Mouse (Mus musculus) activated CD4-positive, CD25-positive, alpha-beta regulatory T cell, adult 4 months (primary cell): ENCODE measurements around the gene Stk11. TPM values are rescaled to one million over a fixed set of nuclear protein-coding genes. Genes with fewer than 3 reads are reported as not detected.

ENCODE experiments used
- ATAC-seq: one replicate; pipeline ENCODE4 v1.8.0; 2017
- polyA plus RNA-seq, 2 experiments: library from polyadenylated mRNA; unstranded; fragments of 100-300 nt; shearing (Covaris generic); gene quantifications; one replicate each; pipeline ENCODE4 v1.2.1; 2017

The Stk11 gene
- polyA plus RNA-seq, 2 experiments from 2014 or later, result 22.1 to 25.4 TPM

GRCm38 (mm10) chr10:80095547-80095946 lies 20.1 kb upstream of the Stk11 start:
- ATAC-seq, result no peak

DNA sequence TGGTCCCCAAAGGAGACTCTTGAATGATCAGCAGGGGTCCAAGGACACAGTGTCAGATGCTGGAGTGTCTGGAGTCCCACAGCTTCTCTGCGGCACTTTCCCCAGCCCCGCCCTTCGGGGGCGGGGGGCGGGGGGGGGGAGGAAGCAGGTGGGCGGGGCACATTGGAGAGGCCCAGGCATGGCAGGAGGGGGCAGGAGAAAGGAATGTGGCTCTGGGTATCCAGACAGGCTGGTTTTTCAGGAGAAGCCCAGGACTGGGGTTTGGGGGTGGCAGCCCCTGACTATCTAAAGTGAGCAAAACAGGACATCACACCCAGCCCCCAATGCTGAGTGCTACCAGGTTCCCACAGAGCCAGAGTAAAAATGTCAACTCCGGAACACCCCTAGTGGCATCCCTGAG lies 18.3 kb upstream of the Stk11 start:
- ATAC-seq, result no peak

DNA sequence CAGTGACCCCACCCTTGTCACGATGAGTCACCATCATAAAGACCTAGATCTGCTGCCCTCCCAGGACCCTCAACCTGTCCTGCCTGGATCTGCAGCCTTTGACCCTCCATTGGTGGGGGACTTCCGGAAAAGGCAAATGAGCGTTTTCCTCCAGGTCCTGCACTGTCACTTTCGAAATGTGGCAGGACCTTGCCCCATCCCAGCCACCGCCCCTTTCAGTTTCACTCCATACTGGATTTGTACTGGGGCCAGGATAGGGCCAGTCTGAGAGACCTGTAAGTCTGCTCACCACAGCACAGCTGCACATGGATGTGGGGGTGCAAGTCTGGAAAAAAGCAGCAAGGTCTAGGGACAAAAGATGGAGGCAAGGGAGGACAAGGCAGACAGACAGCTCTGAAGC lies 17.0 kb upstream of the Stk11 start:
- no peak for ATAC-seq

GRCm38 (mm10) chr10:80100982-80101381 lies 14.6 kb upstream of the Stk11 start:
- no peak for ATAC-seq

DNA sequence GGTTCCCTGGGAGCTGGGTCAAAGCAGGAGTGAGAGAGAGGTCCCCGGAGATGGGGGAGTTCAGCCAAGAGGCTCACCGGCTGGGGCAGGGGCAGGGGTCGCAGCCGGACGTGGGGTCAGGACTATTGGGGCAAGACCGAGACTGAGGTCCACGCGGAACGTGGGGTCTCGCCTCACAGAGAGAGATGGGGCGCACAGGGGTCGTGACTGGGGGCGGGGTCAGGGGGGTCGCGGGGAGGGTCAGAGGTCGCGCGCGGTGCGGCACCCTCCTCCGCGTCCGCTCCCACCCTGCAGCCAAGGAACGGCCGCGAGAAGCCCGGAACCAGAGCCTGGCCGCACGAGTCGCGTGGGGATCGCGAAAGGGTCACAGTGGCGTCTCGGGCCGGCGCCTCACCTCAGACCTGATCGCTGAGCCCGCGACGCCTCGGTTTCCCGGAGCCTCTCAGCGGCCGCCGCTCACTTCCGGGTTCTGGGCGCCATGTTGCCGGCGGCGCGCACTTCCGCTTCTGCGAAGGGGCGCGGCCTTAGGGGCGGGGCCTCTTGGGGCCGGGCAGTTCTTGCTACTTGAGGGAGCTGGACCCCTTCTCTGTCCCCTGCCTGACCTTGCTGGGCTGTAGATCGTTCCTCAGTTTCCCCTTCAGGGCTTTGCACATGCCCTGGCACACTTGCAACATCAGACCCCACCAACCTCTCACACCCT lies 13.2 kb upstream of the Stk11 start:
- ATAC-seq, result peak; percentile 86

GRCm38 (mm10) chr10:80103032-80103431 lies 12.6 kb upstream of the Stk11 start:
- no peak for ATAC-seq

DNA sequence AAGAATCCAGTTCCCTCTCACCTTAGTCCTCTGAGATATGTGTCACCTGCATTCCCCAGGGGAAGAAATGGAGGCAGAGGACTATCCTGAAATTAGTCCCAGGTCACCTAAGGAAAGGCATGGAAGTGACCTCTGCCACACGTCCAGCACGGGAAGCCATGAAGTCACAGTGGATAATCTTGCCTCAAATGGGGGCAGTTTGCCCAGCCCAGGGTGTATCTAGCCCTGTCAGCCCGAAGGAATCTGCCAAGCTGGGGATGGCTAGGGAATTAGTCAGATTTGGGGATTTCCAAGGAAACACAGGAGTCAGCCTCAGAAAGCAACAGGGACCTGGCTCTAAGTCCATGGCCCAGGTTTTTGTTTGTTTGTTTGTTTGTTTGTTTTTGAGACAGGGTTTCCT lies 11.4 kb upstream of the Stk11 start:
- no peak for ATAC-seq

GRCm38 (mm10) chr10:80105460-80105859 lies 10.1 kb upstream of the Stk11 start, which contains the start of gene Sbno2:
Gene Sbno2, minus strand, starts transcription at chr10:80105571.
- no peak for ATAC-seq

DNA sequence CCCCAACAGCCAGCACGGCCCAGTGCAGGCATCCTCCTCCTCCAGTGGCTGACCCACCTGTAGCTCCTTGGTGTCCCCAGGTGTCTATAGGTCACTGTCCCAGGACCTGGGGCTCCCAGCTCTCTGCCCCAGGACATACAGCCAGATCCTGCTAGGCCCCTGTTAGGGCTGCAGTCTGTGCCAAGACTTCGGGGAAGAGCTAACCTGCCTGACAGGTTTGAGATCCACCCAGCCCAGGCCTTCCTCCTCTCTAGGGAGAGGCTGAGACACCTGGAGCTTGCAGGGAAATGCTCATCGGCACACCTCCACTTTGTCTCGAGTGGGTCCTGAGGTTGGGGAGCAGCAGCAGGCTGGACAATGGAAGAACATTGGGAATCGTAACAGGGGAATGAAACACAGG lies 9.7 kb upstream of the Stk11 start:
- ATAC-seq, result no peak

DNA sequence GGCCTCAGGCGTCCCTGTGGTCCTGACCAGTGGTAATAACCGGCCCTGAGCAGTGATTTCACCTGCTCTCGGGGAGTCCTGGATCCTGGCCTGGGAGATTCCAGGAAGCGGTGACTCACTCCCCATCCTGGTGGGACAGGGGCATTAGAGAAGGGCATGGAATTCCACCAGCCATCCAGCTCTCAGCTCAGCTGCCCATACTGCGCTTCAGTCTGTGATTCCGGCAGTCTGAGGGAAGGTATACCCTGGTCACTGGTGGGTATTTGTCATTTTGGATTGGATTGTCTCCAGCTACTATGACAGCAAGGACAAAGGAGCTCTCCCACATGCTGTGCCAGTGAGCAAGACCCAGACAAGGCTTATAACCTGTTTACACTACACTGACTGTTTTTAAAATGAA lies 7.9 kb upstream of the Stk11 start:
- ATAC-seq, result no peak

DNA sequence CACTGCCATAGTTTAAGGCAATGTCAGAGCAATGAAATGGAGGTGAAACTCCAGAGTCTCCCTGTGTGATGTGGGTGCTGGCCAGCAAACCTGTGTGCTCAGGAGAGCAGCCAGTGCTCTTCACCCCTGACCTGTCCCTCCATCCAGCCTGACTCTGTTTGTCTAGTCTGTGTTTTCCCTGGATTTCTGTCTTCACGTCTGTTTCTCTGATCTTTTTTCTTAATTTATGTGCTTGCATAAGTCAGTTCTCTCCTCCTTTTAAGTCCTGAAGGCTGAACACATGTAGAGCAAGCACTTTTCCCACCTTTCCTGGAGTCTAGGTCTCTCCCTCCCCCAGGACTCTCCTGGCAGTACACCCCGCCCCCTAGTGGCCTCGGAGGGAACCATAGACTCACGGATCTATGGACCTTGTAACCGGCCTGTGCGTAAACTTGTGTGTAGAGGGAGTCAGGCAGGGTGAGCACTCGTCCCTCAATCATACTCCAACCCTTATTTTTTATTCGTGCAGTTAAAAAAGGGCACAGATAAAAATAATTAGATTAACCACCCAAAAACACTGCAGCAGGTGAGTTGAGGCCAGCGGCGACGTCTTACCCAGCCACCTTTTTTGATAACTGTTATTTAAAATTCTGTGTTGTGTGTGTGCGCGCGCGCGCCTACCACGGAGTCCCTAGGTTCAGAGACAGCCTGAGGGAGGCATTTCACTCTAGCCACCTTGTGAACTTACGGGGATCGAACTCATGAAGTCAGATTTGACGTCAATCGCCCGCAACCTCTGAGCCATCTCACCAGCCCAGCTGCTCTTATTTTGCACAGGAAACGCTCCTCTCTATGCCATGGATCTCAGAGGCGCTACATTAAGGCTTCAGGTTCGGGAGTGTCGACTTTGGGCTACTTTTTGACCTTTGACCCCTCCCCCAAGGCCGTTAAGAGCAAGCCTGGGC lies 990 bp upstream of the Stk11 start:
- no peak for ATAC-seq

GRCm38 (mm10) chr10:80115944-80116335 lies 337 bp downstream of the Stk11 start:
- ATAC-seq, result no peak

- no peak for ATAC-seq
Observed at GRCm38 (mm10) chr10:80116563-80116926, 942 bp downstream of the Stk11 start.

GRCm38 (mm10) chr10:80116927-80117691 lies 1.5 kb downstream of the Stk11 start:
- ATAC-seq, result no peak

GRCm38 (mm10) chr10:80117736-80118135 lies 2.1 kb downstream of the Stk11 start:
- no peak for ATAC-seq

GRCm38 (mm10) chr10:80118552-80118951 lies 2.9 kb downstream of the Stk11 start:
- no peak for ATAC-seq

GRCm38 (mm10) chr10:80120146-80120545 lies 4.5 kb downstream of the Stk11 start:
- no peak for ATAC-seq

DNA sequence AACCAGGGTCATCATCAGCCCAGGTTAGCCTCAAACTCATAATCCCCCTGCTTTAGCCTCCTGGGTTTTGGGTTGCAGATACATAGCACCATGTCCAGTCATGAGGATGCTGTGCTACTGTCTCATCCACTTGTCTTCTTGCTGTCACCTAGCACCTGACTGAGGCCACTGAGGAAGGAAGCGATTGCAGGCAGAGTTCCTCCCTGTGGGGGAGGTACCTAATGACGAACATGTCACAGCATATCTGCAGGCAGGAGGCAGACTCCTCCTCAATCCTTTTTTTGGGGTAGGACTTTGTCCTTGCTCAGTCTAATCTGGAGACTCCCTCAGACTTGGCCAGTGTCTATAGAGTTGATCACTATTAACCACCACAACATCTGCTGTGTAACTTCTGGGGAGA lies 6.0 kb downstream of the Stk11 start:
- ATAC-seq, result no peak

DNA sequence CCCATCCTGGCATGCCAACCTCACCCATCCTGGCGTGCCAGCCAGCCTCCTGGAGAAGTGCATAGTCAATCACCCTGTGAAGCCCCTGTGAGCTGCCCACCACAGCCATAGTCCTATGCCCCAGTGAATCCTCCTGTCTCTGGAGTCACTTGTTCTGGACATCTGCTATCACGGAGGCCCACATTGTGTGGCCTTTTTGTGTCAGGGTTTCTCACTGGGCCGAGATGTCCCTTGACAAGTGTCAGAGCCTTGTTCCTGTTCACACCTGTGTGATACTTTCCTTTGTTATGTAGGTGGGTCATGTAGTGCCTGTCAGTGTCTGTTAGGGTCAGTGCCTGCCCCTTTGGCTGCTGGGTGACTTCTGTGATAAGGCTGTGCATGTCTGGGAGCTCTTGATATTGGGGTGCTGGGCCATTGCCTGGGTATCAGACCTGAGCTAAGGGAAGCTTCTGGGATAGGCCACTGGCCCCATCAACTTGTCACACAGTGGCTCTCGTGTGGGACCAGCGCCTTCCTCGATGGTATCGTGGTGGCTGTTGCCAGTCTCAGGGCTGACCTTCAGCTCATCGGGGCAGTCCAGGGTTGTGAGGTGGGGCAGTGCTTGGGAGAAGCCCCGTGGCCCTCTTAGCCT lies 8.4 kb downstream of the Stk11 start:
- no peak for ATAC-seq

DNA sequence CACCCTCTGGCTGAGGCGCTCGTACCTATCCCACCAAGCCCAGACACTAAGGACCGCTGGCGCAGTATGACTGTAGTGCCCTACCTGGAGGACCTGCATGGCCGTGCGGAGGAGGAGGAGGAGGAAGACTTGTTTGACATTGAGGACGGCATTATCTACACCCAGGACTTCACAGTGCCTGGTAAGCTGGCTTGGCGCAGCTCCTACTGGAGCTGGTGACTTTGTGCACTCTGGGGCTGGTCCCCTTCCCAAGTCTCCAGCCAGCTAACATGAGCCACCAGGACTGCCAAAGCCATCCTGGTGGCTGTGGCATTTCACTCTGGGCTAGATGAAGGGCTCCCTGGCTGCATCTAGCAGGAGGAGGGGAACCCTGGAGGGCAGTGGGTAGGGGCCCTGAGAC lies 12.3 kb downstream of the Stk11 start:
- ATAC-seq, result no peak

GRCm38 (mm10) chr10:80129846-80130245 lies 14.2 kb downstream of the Stk11 start:
- ATAC-seq, result no peak

- no peak for ATAC-seq
Observed at GRCm38 (mm10) chr10:80130403-80131031, 14.9 kb downstream of the Stk11 start.
